Mouse (Mus musculus) G1E-ER4 (cell line): ENCODE data around the gene Tapbp. TPM values are rescaled to one million over a fixed set of nuclear protein-coding genes. Genes with fewer than 3 reads are reported as not detected.

Experiments used
- GATA1 ChIP-seq: IDR thresholded peaks from one replicate; pipeline ENCODE4 v1.8.0; 2012; ENCODE audit warnings: low read length, inconsistent platforms
- polyA plus RNA-seq: library from polyadenylated mRNA; stranded (reverse); fragments of >175 nt; gene quantifications from 2 replicates; pipeline ENCODE4 v1.2.3, GENCODE M21; 2012

Tapbp gene
- polyA plus RNA-seq, 1 experiment, result 82.0 TPM

- TF ChIP-seq GATA1, result no peak
Measured at GRCm38 (mm10) chr17:33969394-33969793, 53.7 kb downstream of the Tapbp start.

GRCm38 (mm10) chr17:33972691-33973090, 57.0 kb downstream of the Tapbp start:
- TF ChIP-seq GATA1, result no peak

GRCm38 (mm10) chr17:33973572-33973971, 57.9 kb downstream of the Tapbp start:
- no peak for TF ChIP-seq GATA1

- no peak for TF ChIP-seq GATA1
Measured at GRCm38 (mm10) chr17:33977861-33978557, 62.3 kb downstream of the Tapbp start.

GRCm38 (mm10) chr17:33978631-33979031, 62.9 kb downstream of the Tapbp start:
- no peak for TF ChIP-seq GATA1

Other genes starting within 250 kb of the Tapbp start
- gene Hnrnpm, start 229.0 kb upstream of the Tapbp start, polyA plus RNA-seq, result 1,122 and 1,843 TPM in 2 replicates
- 19.8 and 42.0 TPM in 2 replicates for gene March2, start 197.2 kb upstream of the Tapbp start, polyA plus RNA-seq
- 99.8 and 157 TPM in 2 replicates for gene Rab11b, start 155.4 kb upstream of the Tapbp start, polyA plus RNA-seq
- not detected in 2 replicates for gene Angptl4, start 134.1 kb upstream of the Tapbp start, polyA plus RNA-seq
- gene Kank3, start 105.4 kb upstream of the Tapbp start, polyA plus RNA-seq, result 6.9 and 7.2 TPM in 2 replicates
- 1,425 and 5,080 TPM in 2 replicates for gene Rps28, start 91.3 kb upstream of the Tapbp start, polyA plus RNA-seq
- gene Ndufa7, start 91.3 kb upstream of the Tapbp start, polyA plus RNA-seq, result 678 and 952 TPM in 2 replicates
- 9.3 and 14.4 TPM in 2 replicates for gene Cd320, start 72.8 kb upstream of the Tapbp start, polyA plus RNA-seq
- not detected in 2 replicates for gene Gm7029, start 42.1 kb upstream of the Tapbp start, polyA plus RNA-seq
- gene Kifc1, start 25.2 kb upstream of the Tapbp start, polyA plus RNA-seq, result 88.1 and 95.0 TPM in 2 replicates
- not detected in 2 replicates for gene Platr17, start 10.8 kb upstream of the Tapbp start, polyA plus RNA-seq
- gene Daxx, start 6.5 kb upstream of the Tapbp start, polyA plus RNA-seq, result 57.5 and 59.5 TPM in 2 replicates
- 49.7 and 50.9 TPM in 2 replicates for gene Zbtb22, start within 50 bp of the Tapbp start, polyA plus RNA-seq
- gene Rgl2, start 13.6 kb downstream of the Tapbp start, polyA plus RNA-seq, result 93.1 and 127 TPM in 2 replicates
- 358 and 374 TPM in 2 replicates for gene Pfdn6, start 24.4 kb downstream of the Tapbp start, polyA plus RNA-seq
- gene Wdr46, start 24.8 kb downstream of the Tapbp start, polyA plus RNA-seq, result 165 and 186 TPM in 2 replicates
- gene B3galt4, start 35.6 kb downstream of the Tapbp start, polyA plus RNA-seq, result 11.6 and 14.2 TPM in 2 replicates
- 64.7 and 68.2 TPM in 2 replicates for gene Vps52, start 39.9 kb downstream of the Tapbp start, polyA plus RNA-seq
- 364 and 1,526 TPM in 2 replicates for gene Rps18, start 40.1 kb downstream of the Tapbp start, polyA plus RNA-seq
- gene H2-K1, start 84.4 kb downstream of the Tapbp start, polyA plus RNA-seq, result not detected in 2 replicates
- 56.3 and 62.8 TPM in 2 replicates for gene Ring1, start 108.8 kb downstream of the Tapbp start, polyA plus RNA-seq
- gene H2-Ke6, start 112.2 kb downstream of the Tapbp start, polyA plus RNA-seq, result 64.0 and 94.1 TPM in 2 replicates
- gene Slc39a7, start 115.8 kb downstream of the Tapbp start, polyA plus RNA-seq, result 98.4 and 100 TPM in 2 replicates
- gene Rxrb, start 115.9 kb downstream of the Tapbp start, polyA plus RNA-seq, result 176 and 194 TPM in 2 replicates
- gene Col11a2, start 123.5 kb downstream of the Tapbp start, polyA plus RNA-seq, result 0.96 and 1.5 TPM in 2 replicates
- gene H2-Oa, start 176.4 kb downstream of the Tapbp start, polyA plus RNA-seq, result not detected in 2 replicates
- 2.0 and 2.6 TPM in 2 replicates for gene H2-DMa, start 203.6 kb downstream of the Tapbp start, polyA plus RNA-seq
- 215 and 310 TPM in 2 replicates for gene Brd2, start 206.7 kb downstream of the Tapbp start, polyA plus RNA-seq
- gene H2-DMb2, start 227.4 kb downstream of the Tapbp start, polyA plus RNA-seq, result not detected in 2 replicates
- gene H2-DMb1, start 237.2 kb downstream of the Tapbp start, polyA plus RNA-seq, result 0.10 TPM in 1 of 2 replicates, not detected in the other